Mouse (Mus musculus) lung, embryonic 14.5 days (tissue): ENCODE results near the gene Gtf2i. TPM values are rescaled to one million over a fixed set of nuclear protein-coding genes. Genes with fewer than 3 reads are reported as not detected.

Source experiments
- ATAC-seq: fragments of 200-750 bp; cut with Nextera tagmentation; 2 replicates; pipeline ENCODE4 v1.8.0; 2017; ENCODE audit warnings: mild to moderate bottlenecking, moderate TSS enrichment, moderate library complexity; ENCODE audit not compliant: insufficient read depth
- DNase-seq: peaks from one replicate; pipeline ENCODE4 v3.0.0-alpha.2; 2015
- H3K27ac ChIP-seq: fragments of 300-500 bp; sonication (generic); 2 replicates; pipeline ENCODE4 v1.5.1; 2014; ENCODE audit warnings: low read depth, mild to moderate bottlenecking, moderate library complexity
- H3K27me3 ChIP-seq: fragments of 300-500 bp; sonication (generic); 2 replicates; pipeline ENCODE4 v1.6.1; 2014; ENCODE audit warnings: low read length, control low read depth; ENCODE audit not compliant: insufficient read depth
- H3K36me3 ChIP-seq: fragments of 300-500 bp; sonication (generic); 2 replicates; pipeline ENCODE4 v1.6.1; 2014; ENCODE audit warnings: control low read depth; ENCODE audit not compliant: insufficient read depth
- H3K4me1 ChIP-seq: fragments of 300-500 bp; sonication (generic); 2 replicates; pipeline ENCODE4 v1.6.1; 2014; ENCODE audit warnings: antibody characterized with exemption, control low read depth; ENCODE audit not compliant: insufficient read depth
- H3K4me2 ChIP-seq: fragments of 300-500 bp; sonication (generic); 2 replicates; pipeline ENCODE4 v1.6.1; 2014; ENCODE audit warnings: mild to moderate bottlenecking
- H3K4me3 ChIP-seq: fragments of 300-500 bp; sonication (generic); 2 replicates; pipeline ENCODE4 v1.5.1; 2014; ENCODE audit warnings: low read depth, low read length
- H3K9ac ChIP-seq: fragments of 300-500 bp; sonication (generic); 2 replicates; pipeline ENCODE4 v1.6.1; 2014
- H3K9me3 ChIP-seq: fragments of 300-500 bp; sonication (generic); 2 replicates; pipeline ENCODE4 v1.6.1; 2016; ENCODE audit warnings: low read depth, low read length, control low read depth
- CTCF ChIP-seq: IDR thresholded peaks from 2 replicates; pipeline ENCODE4 v1.5.1; 2016; ENCODE audit warnings: antibody characterized with exemption, low read depth
- WGBS: fragments of 180-500 bp; shearing (Covaris S2); extraction: QIAGEN DNeasy Blood & Tissue Kit; methylation state at CpG from one replicate; pipeline ENCODE4 v1.1.7; 2014; 5-methylcytosine and 5-hydroxymethylcytosine counted together
- polyA plus RNA-seq: library from polyadenylated mRNA; unstranded; fragments of >200 nt; fragmentation: Nextera tagmentation; extraction: Ambion mirVana; gene quantifications from 2 replicates; pipeline ENCODE4 v1.2.1, GENCODE M21; 2014

The Gtf2i gene
- polyA plus RNA-seq, 1 experiment from 2014 or later = 183 TPM

DNA sequence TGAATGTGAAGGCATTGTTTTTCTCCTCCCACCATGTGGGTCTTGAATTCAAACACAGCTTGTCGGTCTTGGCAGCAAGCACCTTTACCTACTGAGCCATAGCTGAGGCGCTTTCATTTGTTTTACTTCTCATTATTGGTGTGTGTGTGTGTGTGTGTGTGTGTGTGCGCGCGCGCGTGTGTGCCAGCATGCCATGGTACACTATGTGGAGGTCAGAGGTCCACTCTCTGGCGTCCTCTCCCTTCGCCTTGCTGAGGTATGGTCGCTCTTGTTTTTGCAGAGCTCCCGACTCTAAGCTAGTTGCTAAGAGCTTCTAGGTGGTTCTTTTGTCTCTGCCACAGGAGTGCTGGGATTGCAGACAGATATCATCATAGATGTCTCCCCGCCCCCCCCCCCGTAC is 7.8 kb upstream of the Gtf2i start:
- TF ChIP-seq CTCF = no peak

DNA sequence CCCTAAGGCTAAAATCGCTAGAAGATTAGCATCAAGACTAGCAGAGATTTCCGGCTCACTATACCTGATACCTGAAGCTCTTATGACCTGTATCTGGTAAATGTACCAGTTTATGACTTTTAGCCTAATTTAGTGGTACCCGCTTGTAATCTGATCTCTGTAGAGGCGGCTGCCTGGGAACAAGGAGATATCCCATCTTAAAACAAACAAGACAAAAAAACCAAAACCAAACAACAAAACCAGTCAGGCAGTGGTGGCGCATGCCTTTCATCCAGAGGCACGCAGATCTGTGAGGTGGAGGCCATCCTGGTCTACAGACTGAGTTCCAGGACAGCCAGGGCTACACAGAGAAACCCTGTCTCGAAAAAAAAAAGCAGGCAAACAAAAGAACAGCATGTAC is 7.1 kb upstream of the Gtf2i start:
- Histone ChIP-seq H3K4me3 (no peak overlapping the region), H3K36me3 (no peaks in the 10 kb centered on the region), H3K4me1 (0 out of 2 replicates have a peak, but pooled peaks cover 3% of the 10 kb centered on the region), H3K9ac (no peak overlapping the region), H3K27me3 (no peaks in the 10 kb centered on the region), H3K27ac (no peak overlapping the region), H3K9me3 (no peaks in the 10 kb centered on the region), H3K4me2 (no peak overlapping the region)
- WGBS = 53% methylated on average over 7 of the region's 7 CpGs
- DNase-seq (no peak), ATAC-seq (no peak)
- TF ChIP-seq CTCF = no peak

More for the DNA sequence above, 7.8 kb upstream of the Gtf2i start:
- no peaks in the 10 kb centered on the region for H3K9me3 ChIP-seq
- no peaks in the 10 kb centered on the region for H3K36me3 ChIP-seq
- ATAC-seq (no peak), DNase-seq (no peak)
- H3K27ac ChIP-seq = no peak overlapping the region
- 0 out of 2 replicates have a peak, but pooled peaks cover 3% of the 10 kb centered on the region for H3K4me1 ChIP-seq
- H3K27me3 ChIP-seq = no peaks in the 10 kb centered on the region
- no peak overlapping the region for H3K4me2 ChIP-seq
- H3K4me3 ChIP-seq = no peak overlapping the region
- WGBS = 67% methylated on average over 13 of the region's 13 CpGs
- H3K9ac ChIP-seq = no peak overlapping the region

DNA sequence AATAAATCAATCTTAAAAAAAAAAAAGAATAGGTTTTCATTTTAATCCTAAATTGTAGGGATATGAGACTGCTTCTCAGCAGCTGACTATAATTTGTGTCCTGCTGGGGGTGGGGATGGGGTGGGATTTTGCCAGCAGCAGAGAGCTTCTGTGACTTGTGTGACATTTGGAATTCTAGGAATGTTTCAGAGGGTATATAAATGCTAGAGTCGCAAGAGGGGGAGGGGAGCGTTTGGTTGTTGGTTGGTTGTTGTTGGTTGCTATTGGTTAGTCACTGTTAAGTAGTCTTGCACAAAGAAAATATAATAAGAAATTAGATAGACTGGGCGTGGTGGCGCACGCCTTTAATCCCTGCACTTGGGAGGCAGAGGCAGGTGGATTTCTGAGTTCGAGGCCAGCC is 4.3 kb upstream of the Gtf2i start:
- no peak overlapping the region for H3K9ac ChIP-seq
- DNase-seq = peak; percentile 47
- 80% methylated on average over 6 of the region's 6 CpGs for WGBS
- no peak overlapping the region for H3K4me3 ChIP-seq
- no peaks in the 10 kb centered on the region for H3K27me3 ChIP-seq
- 0 out of 2 replicates have a peak, but pooled peaks cover 6% of the 10 kb centered on the region for H3K4me1 ChIP-seq
- no peak overlapping the region for H3K4me2 ChIP-seq
- H3K36me3 ChIP-seq = no peaks in the 10 kb centered on the region
- H3K9me3 ChIP-seq = no peaks in the 10 kb centered on the region
- H3K27ac ChIP-seq = no peak overlapping the region
- ATAC-seq = no peak
- TF ChIP-seq CTCF = no peak

DNA sequence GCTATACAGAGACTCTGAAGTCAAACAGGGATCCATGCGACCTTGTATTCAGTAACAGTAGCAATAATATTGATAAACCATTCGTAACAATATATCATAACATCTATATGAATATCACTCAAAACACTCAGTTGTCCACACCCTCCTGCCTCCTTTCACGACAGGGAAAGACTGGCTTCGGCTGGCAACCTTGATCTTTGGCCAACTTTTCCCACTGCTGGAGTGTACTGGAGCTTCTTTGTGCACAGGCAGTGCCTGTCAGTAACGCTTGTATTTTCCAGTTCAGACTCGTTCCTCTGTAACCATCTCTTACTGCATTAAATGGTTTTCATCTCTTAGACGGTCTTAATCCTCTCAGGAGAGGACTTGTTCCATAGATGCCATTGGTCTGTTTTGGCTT is 2.2 kb upstream of the Gtf2i start:
- H3K27ac ChIP-seq = peak overlapping the region; percentile 100
- H3K4me2 ChIP-seq = peak overlapping the region; percentile 89; the same call in 1 of the 2 replicates
- DNase-seq = peak; percentile 73

DNA sequence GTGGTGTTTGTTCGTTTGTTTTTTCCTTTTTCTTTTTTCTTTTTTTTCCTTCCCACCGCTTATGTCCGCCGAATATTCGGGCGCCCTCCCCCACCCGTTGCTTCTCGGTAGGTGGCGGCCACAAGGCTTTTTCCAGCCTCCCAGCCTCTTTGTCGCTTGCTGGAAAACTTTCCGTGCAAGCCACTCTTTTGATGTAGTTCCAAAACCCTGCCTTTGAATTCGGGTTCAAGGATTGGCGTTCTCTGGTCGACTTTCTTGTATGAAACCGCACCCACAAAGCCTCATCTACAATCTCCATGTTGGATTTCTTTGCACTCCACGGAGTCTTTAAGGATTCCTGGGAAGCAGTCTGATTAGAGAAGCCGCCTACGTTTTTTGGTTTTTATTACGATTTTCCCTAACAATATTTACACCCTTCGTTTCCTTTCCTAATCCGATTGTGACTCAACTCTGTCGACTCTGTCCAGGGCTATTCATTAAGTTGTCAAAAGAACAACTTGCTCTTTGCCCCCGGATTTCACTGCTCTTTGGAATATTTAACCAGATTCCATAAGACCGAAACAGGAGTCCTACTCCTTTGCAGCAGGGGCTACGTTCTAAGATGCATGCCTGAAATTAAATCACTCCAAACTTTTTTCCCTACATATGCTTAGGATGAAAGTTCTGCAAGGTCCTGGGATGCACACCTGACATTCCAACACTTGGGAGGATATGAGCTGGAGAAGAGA is 1.2 kb upstream of the Gtf2i start:
- Histone ChIP-seq H3K4me3 (peak overlapping the region; percentile 89), H3K9ac (peak overlapping the region; percentile 60), H3K27ac (peak overlapping the region; percentile 100), H3K9me3 (no peaks in the 10 kb centered on the region), H3K4me1 (peaks cover 10% of the 10 kb centered on the region; the same call in 1 of the 2 replicates), H3K4me2 (peak overlapping the region; percentile 89), H3K27me3 (no peaks in the 10 kb centered on the region), H3K36me3 (peaks cover 9% of the 10 kb centered on the region)
- WGBS = under 1% methylated on average over 25 of the region's 25 CpGs
- ATAC-seq (no peak), DNase-seq (peak; percentile 94)
- no peak; the same call in 1 of the 2 replicates for TF ChIP-seq CTCF

More for the DNA sequence above, 2.2 kb upstream of the Gtf2i start:
- Histone ChIP-seq H3K27me3 (no peaks in the 10 kb centered on the region), H3K4me3 (no peak overlapping the region), H3K9me3 (no peaks in the 10 kb centered on the region), H3K9ac (no peak overlapping the region), H3K36me3 (0 out of 2 replicates have a peak, but pooled peaks cover under 1% of the 10 kb centered on the region), H3K4me1 (0 out of 2 replicates have a peak, but pooled peaks cover 6% of the 10 kb centered on the region)
- ATAC-seq = no peak
- 38% methylated on average over 7 of the region's 7 CpGs for WGBS
- TF ChIP-seq CTCF = no peak

DNA sequence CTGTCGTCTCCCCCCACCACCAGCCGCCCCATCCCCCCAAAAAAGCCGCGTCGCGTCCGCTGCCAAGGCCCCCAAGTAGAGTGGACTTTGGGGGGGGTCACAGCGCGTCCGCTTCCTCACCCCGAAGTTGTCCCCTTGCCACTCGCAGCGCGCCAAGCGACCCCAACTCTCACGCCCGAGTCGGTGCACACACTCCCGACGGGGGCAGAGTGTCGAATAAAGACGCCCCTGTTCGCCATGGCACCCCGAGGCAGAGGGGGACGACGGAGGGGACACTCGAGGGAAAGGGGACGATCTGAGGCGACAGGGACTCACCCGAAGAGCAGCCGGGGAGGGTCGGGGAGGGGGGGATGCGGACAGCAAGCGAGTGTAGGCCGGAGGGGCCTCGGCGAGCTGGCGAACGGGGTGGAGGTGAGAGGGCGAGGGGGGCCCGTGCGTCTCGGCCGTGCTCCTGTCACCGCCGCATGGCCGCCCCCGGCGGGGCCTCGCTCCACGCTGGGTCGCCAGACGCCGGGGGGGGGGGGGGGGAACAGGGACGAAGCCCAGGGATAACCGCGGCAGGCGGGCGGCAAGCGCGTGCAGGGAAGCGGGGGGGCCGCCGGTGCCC is 389 bp downstream of the Gtf2i start:
- H3K4me1 ChIP-seq = peaks cover 10% of the 10 kb centered on the region; the same call in 1 of the 2 replicates
- peak overlapping the region; percentile 89 for H3K4me2 ChIP-seq
- peak overlapping the region; percentile 89 for H3K4me3 ChIP-seq
- peak overlapping the region; percentile 100 for H3K27ac ChIP-seq
- peak overlapping the region; percentile 100 for H3K9ac ChIP-seq
- H3K27me3 ChIP-seq = no peaks in the 10 kb centered on the region
- peaks cover 26% of the 10 kb centered on the region for H3K36me3 ChIP-seq
- DNase-seq (no peak), ATAC-seq (peak; percentile 36)
- H3K9me3 ChIP-seq = no peaks in the 10 kb centered on the region
- no peak for TF ChIP-seq CTCF
- WGBS = under 1% methylated on average over 48 of the region's 64 CpGs

DNA sequence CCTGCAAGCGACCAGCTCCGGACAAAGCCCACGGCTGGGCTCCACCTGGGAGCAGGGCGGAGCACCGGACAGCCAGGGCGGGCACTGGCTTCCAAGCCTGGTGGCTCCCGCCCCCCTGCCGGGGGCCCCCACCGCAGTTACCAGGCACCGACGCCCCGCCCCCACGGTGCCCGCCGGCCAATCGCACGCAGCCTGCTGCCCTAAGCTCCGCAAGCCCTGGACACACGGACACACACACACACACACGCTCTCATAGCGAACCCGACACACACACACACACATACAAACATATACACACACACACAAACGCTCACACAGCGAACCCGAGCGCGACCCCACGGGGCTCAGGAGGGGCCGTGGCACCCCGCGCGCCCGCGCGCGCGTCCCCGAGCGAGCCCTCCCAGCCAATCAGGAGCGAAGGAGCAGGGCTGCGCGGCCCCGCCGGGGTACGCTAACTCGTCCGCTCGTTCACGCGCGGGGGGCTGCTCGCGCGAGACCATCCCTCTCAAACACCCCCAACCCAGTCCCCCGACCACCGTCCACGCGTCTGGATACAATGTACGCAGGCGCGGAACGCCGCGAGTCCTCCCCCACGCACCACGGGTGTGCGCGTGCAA is 1.0 kb downstream of the Gtf2i start:
- H3K4me2 ChIP-seq = peak overlapping the region; percentile 89
- under 1% methylated on average over 68 of the region's 68 CpGs for WGBS
- H3K4me3 ChIP-seq = peak overlapping the region; percentile 89
- no peaks in the 10 kb centered on the region for H3K27me3 ChIP-seq
- H3K9me3 ChIP-seq = no peaks in the 10 kb centered on the region
- peak; percentile 82 for ATAC-seq
- peak overlapping the region; percentile 100 for H3K27ac ChIP-seq
- TF ChIP-seq CTCF = no peak
- peaks cover 28% of the 10 kb centered on the region for H3K36me3 ChIP-seq
- H3K4me1 ChIP-seq = peaks cover 10% of the 10 kb centered on the region; the same call in 1 of the 2 replicates
- H3K9ac ChIP-seq = peak overlapping the region; percentile 100
- DNase-seq = peak; percentile 97
